22 mouse cellular contexts compared by ENCODE assay signal in genomic region chr10:63019304-63019703, GRCm38 (mm10). TPM values are rescaled to one million over a fixed set of nuclear protein-coding genes. Genes with fewer than 3 reads are reported as not detected.
A peak's percentile ranks its signal among the peaks of the same experiment; 100 is the strongest.
DNase-seq lines count a peak whose midpoint lies in the region; ATAC-seq lines count a peak whose summit lies in the region.
"Had no signal": no experiment of that assay in that cellular context is flagged by ENCODE, and none has a peak within 500 bp of the region (broad histone marks: within the 10 kb centered on the region; RNA-seq: fewer than 3 reads in every experiment).

No protein-coding gene starts in this region.

- no peak for DNase-seq in forebrain, embryonic 14.5 days (ENCODE audit: low spot score)
- DNase-seq in hindbrain, embryonic 10.5 days (ENCODE audit: low spot score): no peak
- DNase-seq in midbrain, embryonic 14.5 days: no peak
- DNase-seq in urinary bladder, postnatal 14 days (ENCODE audit: low spot score): no peak
- DNase-seq: adrenal gland, postnatal 10 days; cerebellum, adult 9-10 months; cerebellum, postnatal 36 days; heart, postnatal 14 days; kidney, adult 9 months; kidney, postnatal 36 days; right cerebral cortex, postnatal 25 days had no signal

- H3K9ac ChIP-seq in forebrain, embryonic 13.5 days: no peak overlapping the region; the same call in 1 of the 2 replicates
- no peak overlapping the region for H3K9ac ChIP-seq in forebrain, embryonic 14.5 days (ENCODE audit: low read length)
- H3K9ac ChIP-seq in hindbrain, embryonic 15.5 days: no peak overlapping the region
- H3K9ac ChIP-seq in midbrain, embryonic 14.5 days (replicated peaks; ENCODE audit: low read length): no peak overlapping the region
- H3K9ac ChIP-seq in midbrain, embryonic 16.5 days (ENCODE audit: low read depth, low read length): no peak overlapping the region
- H3K9ac ChIP-seq: limb, embryonic 13.5 days; lung, embryonic 15.5 days; stomach, embryonic 15.5 days had no signal

- no peaks in the 10 kb centered on the region for H3K9me3 ChIP-seq in forebrain, embryonic 13.5 days (replicated peaks)
- H3K9me3 ChIP-seq in forebrain, embryonic 14.5 days (replicated peaks; ENCODE audit: control insufficient read depth, low read length): no peaks in the 10 kb centered on the region
- H3K9me3 ChIP-seq in hindbrain, embryonic 15.5 days: no peaks in the 10 kb centered on the region
- H3K9me3 ChIP-seq in hindbrain, embryonic 10.5 days: no peaks in the 10 kb centered on the region
- no peaks in the 10 kb centered on the region for H3K9me3 ChIP-seq in midbrain, embryonic 14.5 days (ENCODE audit: control insufficient read depth, low read length)
- no peaks in the 10 kb centered on the region for H3K9me3 ChIP-seq in midbrain, embryonic 16.5 days (replicated peaks; ENCODE audit: control insufficient read depth, low read length, poor library complexity, severe bottlenecking)
- H3K9me3 ChIP-seq: G1E; limb, embryonic 13.5 days; lung, embryonic 15.5 days; stomach, embryonic 15.5 days had no signal

- no peak overlapping the region for H3K4me3 ChIP-seq in forebrain, embryonic 13.5 days
- H3K4me3 ChIP-seq in forebrain, embryonic 14.5 days (ENCODE audit: low read depth, low read length): no peak overlapping the region
- no peak overlapping the region for H3K4me3 ChIP-seq in hindbrain, embryonic 15.5 days
- no peak overlapping the region for H3K4me3 ChIP-seq in hindbrain, embryonic 10.5 days
- no peak overlapping the region for H3K4me3 ChIP-seq in midbrain, embryonic 14.5 days (replicated peaks; ENCODE audit: low read depth, low read length)
- H3K4me3 ChIP-seq in midbrain, embryonic 16.5 days (ENCODE audit: low read depth, low read length): no peak overlapping the region
- H3K4me3 ChIP-seq: layer of hippocampus, adult 2 months; limb, embryonic 13.5 days; lung, embryonic 15.5 days; stomach, embryonic 15.5 days had no signal

- peaks cover 37% of the 10 kb centered on the region for H3K36me3 ChIP-seq in forebrain, embryonic 13.5 days (ENCODE audit: poor library complexity, severe bottlenecking)
- H3K36me3 ChIP-seq in forebrain, embryonic 14.5 days (ENCODE audit: control insufficient read depth, insufficient read depth, low read length): peaks cover 38% of the 10 kb centered on the region
- peaks cover 32% of the 10 kb centered on the region for H3K36me3 ChIP-seq in hindbrain, embryonic 15.5 days
- H3K36me3 ChIP-seq in hindbrain, embryonic 10.5 days: peaks cover 45% of the 10 kb centered on the region
- peaks cover 38% of the 10 kb centered on the region for H3K36me3 ChIP-seq in midbrain, embryonic 14.5 days (ENCODE audit: control insufficient read depth, insufficient read depth, low read length)
- H3K36me3 ChIP-seq in midbrain, embryonic 16.5 days (ENCODE audit: control insufficient read depth, insufficient read depth, low read length): peaks cover 11% of the 10 kb centered on the region

- ATAC-seq in forebrain, embryonic 13.5 days: no peak
- ATAC-seq in forebrain, embryonic 14.5 days: no peak
- no peak for ATAC-seq in hindbrain, embryonic 15.5 days (ENCODE audit: low FRiP score, low read depth)
- ATAC-seq in midbrain, embryonic 14.5 days (ENCODE audit: low FRiP score, low TSS enrichment): no peak
- ATAC-seq in midbrain, embryonic 16.5 days: no peak
- ATAC-seq: forebrain, embryonic 16.5 days; intestine, embryonic 16.5 days had no signal

- 78% methylated on average over 6 of the region's 6 CpGs for WGBS in forebrain, embryonic 13.5 days
- WGBS in forebrain, embryonic 14.5 days: 84% methylated on average over 6 of the region's 6 CpGs
- 73% methylated on average over 6 of the region's 6 CpGs for WGBS in hindbrain, embryonic 15.5 days
- 94% methylated on average over 6 of the region's 6 CpGs for WGBS in hindbrain, embryonic 10.5 days
- WGBS in midbrain, embryonic 14.5 days: 82% methylated on average over 6 of the region's 6 CpGs
- 80% methylated on average over 6 of the region's 6 CpGs for WGBS in midbrain, embryonic 16.5 days

- peak overlapping the region; percentile 10; the same call in 1 of the 2 replicates for H3K4me2 ChIP-seq in forebrain, embryonic 13.5 days
- no peak overlapping the region; the same call in 1 of the 2 replicates for H3K4me2 ChIP-seq in forebrain, embryonic 14.5 days (ENCODE audit: low read length)
- 0 out of 2 replicates have a peak overlapping the region, but pooled peaks have one; percentile 2 for H3K4me2 ChIP-seq in hindbrain, embryonic 15.5 days
- H3K4me2 ChIP-seq in midbrain, embryonic 14.5 days (ENCODE audit: low read length): peak overlapping the region; percentile 27
- H3K4me2 ChIP-seq in midbrain, embryonic 16.5 days (ENCODE audit: low read length): no peak overlapping the region
- H3K4me2 ChIP-seq: limb, embryonic 13.5 days; liver, embryonic 11.5 days; lung, embryonic 15.5 days; stomach, embryonic 15.5 days had no signal

- no peaks in the 10 kb centered on the region for H3K27me3 ChIP-seq in forebrain, embryonic 13.5 days
- no peaks in the 10 kb centered on the region for H3K27me3 ChIP-seq in forebrain, embryonic 14.5 days (replicated peaks; ENCODE audit: control insufficient read depth, insufficient read depth, low read length)
- no peaks in the 10 kb centered on the region for H3K27me3 ChIP-seq in hindbrain, embryonic 15.5 days
- no peaks in the 10 kb centered on the region for H3K27me3 ChIP-seq in hindbrain, embryonic 10.5 days (ENCODE audit: insufficient read depth, poor library complexity, severe bottlenecking)
- no peaks in the 10 kb centered on the region for H3K27me3 ChIP-seq in midbrain, embryonic 14.5 days (ENCODE audit: control insufficient read depth, insufficient read depth, low read length)
- H3K27me3 ChIP-seq in midbrain, embryonic 16.5 days (ENCODE audit: control insufficient read depth, insufficient read depth, low read depth, low read length): no peaks in the 10 kb centered on the region
- H3K27me3 ChIP-seq: limb, embryonic 13.5 days; lung, embryonic 15.5 days; stomach, embryonic 15.5 days had no signal

- peaks cover 37% of the 10 kb centered on the region for H3K4me1 ChIP-seq in forebrain, embryonic 13.5 days
- H3K4me1 ChIP-seq in forebrain, embryonic 14.5 days (ENCODE audit: control insufficient read depth, insufficient read depth, low read length): peaks cover 25% of the 10 kb centered on the region
- H3K4me1 ChIP-seq in hindbrain, embryonic 15.5 days (replicated peaks): peaks cover 32% of the 10 kb centered on the region
- H3K4me1 ChIP-seq in hindbrain, embryonic 10.5 days (replicated peaks): peaks cover 26% of the 10 kb centered on the region
- peaks cover 34% of the 10 kb centered on the region for H3K4me1 ChIP-seq in midbrain, embryonic 14.5 days (ENCODE audit: control insufficient read depth, insufficient read depth, low read length)
- H3K4me1 ChIP-seq in midbrain, embryonic 16.5 days (ENCODE audit: control insufficient read depth, insufficient read depth, low read length): peaks cover 31% of the 10 kb centered on the region

- H3K27ac ChIP-seq in forebrain, embryonic 13.5 days: no peak overlapping the region
- no peak overlapping the region for H3K27ac ChIP-seq in forebrain, embryonic 14.5 days (ENCODE audit: low read depth, low read length)
- H3K27ac ChIP-seq in hindbrain, embryonic 15.5 days (replicated peaks): no peak overlapping the region
- no peak overlapping the region for H3K27ac ChIP-seq in hindbrain, embryonic 10.5 days
- no peak overlapping the region for H3K27ac ChIP-seq in midbrain, embryonic 14.5 days (replicated peaks; ENCODE audit: low read depth, low read length)
- H3K27ac ChIP-seq in midbrain, embryonic 16.5 days (ENCODE audit: low read length): no peak overlapping the region
- H3K27ac ChIP-seq: layer of hippocampus, adult 2 months; limb, embryonic 13.5 days; lung, embryonic 15.5 days; stomach, embryonic 15.5 days had no signal

RNA-seq across cellular contexts. Expression of gene Hnrnph3, which starts 4.7 kb away (rescaled TPM):
- polyA plus RNA-seq in forebrain, embryonic 13.5 days (2015; fragmentation: Nextera tagmentation; extraction: Ambion mirVana): 242 and 248 TPM in 2 replicates
- polyA plus RNA-seq in forebrain, embryonic 14.5 days (2014; fragmentation: Nextera tagmentation; extraction: Ambion mirVana): 81.2 and 90.8 TPM in 2 replicates
- 134 and 141 TPM in 2 replicates for polyA plus RNA-seq in hindbrain, embryonic 15.5 days (2015; fragmentation: Nextera tagmentation; extraction: Ambion mirVana)
- polyA plus RNA-seq in hindbrain, embryonic 10.5 days (2016; fragmentation: Nextera tagmentation; extraction: Ambion mirVana): 193 and 201 TPM in 2 replicates
- 101 TPM in 2 replicates for polyA plus RNA-seq in midbrain, embryonic 14.5 days (2014; fragmentation: Nextera tagmentation; extraction: Ambion mirVana)
- 140 and 167 TPM in 2 replicates for polyA plus RNA-seq in midbrain, embryonic 16.5 days (2015; fragmentation: Nextera tagmentation; extraction: Ambion mirVana)

RNA-seq across cellular contexts. Expression of gene Pbld2, which starts 4.8 kb away (rescaled TPM):
- 0.83 and 1.2 TPM in 2 replicates for polyA plus RNA-seq in forebrain, embryonic 13.5 days (2015; fragmentation: Nextera tagmentation; extraction: Ambion mirVana)
- 0.85 and 1.1 TPM in 2 replicates for polyA plus RNA-seq in forebrain, embryonic 14.5 days (2014; fragmentation: Nextera tagmentation; extraction: Ambion mirVana)
- polyA plus RNA-seq in hindbrain, embryonic 15.5 days (2015; fragmentation: Nextera tagmentation; extraction: Ambion mirVana): 0.35 and 0.93 TPM in 2 replicates
- 0.52 and 0.88 TPM in 2 replicates for polyA plus RNA-seq in hindbrain, embryonic 10.5 days (2016; fragmentation: Nextera tagmentation; extraction: Ambion mirVana)
- polyA plus RNA-seq in midbrain, embryonic 14.5 days (2014; fragmentation: Nextera tagmentation; extraction: Ambion mirVana): 0.79 and 0.89 TPM in 2 replicates
- 0.77 and 0.80 TPM in 2 replicates for polyA plus RNA-seq in midbrain, embryonic 16.5 days (2015; fragmentation: Nextera tagmentation; extraction: Ambion mirVana)
- polyA plus RNA-seq: G1E had no signal

RNA-seq across cellular contexts. Expression of gene Rufy2, which starts 39.3 kb away (rescaled TPM):
- 45.2 and 47.3 TPM in 2 replicates for polyA plus RNA-seq in forebrain, embryonic 13.5 days (2015; fragmentation: Nextera tagmentation; extraction: Ambion mirVana)
- 38.6 and 47.9 TPM in 2 replicates for polyA plus RNA-seq in forebrain, embryonic 14.5 days (2014; fragmentation: Nextera tagmentation; extraction: Ambion mirVana)
- 58.5 and 61.9 TPM in 2 replicates for polyA plus RNA-seq in hindbrain, embryonic 15.5 days (2015; fragmentation: Nextera tagmentation; extraction: Ambion mirVana)
- polyA plus RNA-seq in hindbrain, embryonic 10.5 days (2016; fragmentation: Nextera tagmentation; extraction: Ambion mirVana): 20.6 and 23.4 TPM in 2 replicates
- polyA plus RNA-seq in midbrain, embryonic 14.5 days (2014; fragmentation: Nextera tagmentation; extraction: Ambion mirVana): 59.9 and 60.3 TPM in 2 replicates
- 61.2 and 63.0 TPM in 2 replicates for polyA plus RNA-seq in midbrain, embryonic 16.5 days (2015; fragmentation: Nextera tagmentation; extraction: Ambion mirVana)

RNA-seq across cellular contexts. Expression of gene Pbld1, which starts 40.7 kb away (rescaled TPM):
- 1.7 and 1.8 TPM in 2 replicates for polyA plus RNA-seq in forebrain, embryonic 13.5 days (2015; fragmentation: Nextera tagmentation; extraction: Ambion mirVana)
- polyA plus RNA-seq in forebrain, embryonic 14.5 days (2014; fragmentation: Nextera tagmentation; extraction: Ambion mirVana): 0.36 and 0.37 TPM in 2 replicates
- polyA plus RNA-seq in hindbrain, embryonic 15.5 days (2015; fragmentation: Nextera tagmentation; extraction: Ambion mirVana): 0.91 and 1.2 TPM in 2 replicates
- 1.6 and 2.0 TPM in 2 replicates for polyA plus RNA-seq in hindbrain, embryonic 10.5 days (2016; fragmentation: Nextera tagmentation; extraction: Ambion mirVana)
- 0.58 and 0.93 TPM in 2 replicates for polyA plus RNA-seq in midbrain, embryonic 14.5 days (2014; fragmentation: Nextera tagmentation; extraction: Ambion mirVana)
- 0.50 TPM in 2 replicates for polyA plus RNA-seq in midbrain, embryonic 16.5 days (2015; fragmentation: Nextera tagmentation; extraction: Ambion mirVana)
- polyA plus RNA-seq: G1E had no signal

Comparison
In these comparisons a context has a peak if more than half of its experiments do, and no peak if none do; other contexts are left out.
1. H3K4me2 ChIP-seq: peak in forebrain, embryonic 13.5 days (single experiment), hindbrain, embryonic 15.5 days (single experiment) and midbrain, embryonic 14.5 days (single experiment); none in forebrain, embryonic 14.5 days (single experiment) and midbrain, embryonic 16.5 days (single experiment).